Mouse (Mus musculus): ENCODE measurements around the gene Olfr329-ps. TPM values are rescaled to one million over a fixed set of nuclear protein-coding genes. Genes with fewer than 3 reads are reported as not detected.
"Not testable (repeated sequence)": the region's sequence is repeated elsewhere in the genome, so short reads cannot be mapped to it uniquely, and the experiment has no call there.

The Olfr329-ps gene
- polyA plus RNA-seq (2015; fragmentation: Nextera tagmentation; extraction: Ambion mirVana): not detected in 2 replicates

DNA sequence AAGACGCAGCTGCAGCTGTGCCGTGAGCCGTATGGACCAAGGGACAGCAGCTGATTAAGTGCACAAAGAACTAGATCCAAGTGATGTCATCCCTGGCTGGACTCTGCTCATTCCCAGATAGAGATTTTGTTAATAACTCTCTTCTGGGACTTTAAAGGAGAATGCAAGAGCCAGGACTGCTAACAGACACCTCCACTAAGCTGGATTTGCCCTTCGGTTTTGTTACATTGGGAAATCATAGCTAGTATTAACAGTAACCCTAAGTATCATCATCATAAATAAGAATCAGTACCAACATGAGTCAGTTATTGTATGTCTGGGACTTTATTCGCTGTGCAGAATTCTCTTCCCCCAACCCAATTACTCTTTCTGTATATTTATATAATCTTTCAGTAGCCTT, at the start of gene Olfr329-ps:
Olfr329-ps (minus strand) TSS at position 101 of the 400 bp plus-strand sequence.
- Histone ChIP-seq H3K36me3 (no peaks in the 10 kb centered on the region), H3K27me3 (replicated peaks) (no peaks in the 10 kb centered on the region), H3K27ac (no peak within 1 kb of the TSS), H3K9me3 (no peaks in the 10 kb centered on the region), H3K9ac (no peak within 1 kb of the TSS), H3K4me2 (no peak within 1 kb of the TSS), H3K4me1 (no peaks in the 10 kb centered on the region), H3K4me3 (replicated peaks) (no peak within 1 kb of the TSS)
- no peak for ATAC-seq (ENCODE audit: insufficient read depth, low FRiP score, low read depth)
- WGBS: 70% methylated on average over 5 of the region's 5 CpGs

DNA sequence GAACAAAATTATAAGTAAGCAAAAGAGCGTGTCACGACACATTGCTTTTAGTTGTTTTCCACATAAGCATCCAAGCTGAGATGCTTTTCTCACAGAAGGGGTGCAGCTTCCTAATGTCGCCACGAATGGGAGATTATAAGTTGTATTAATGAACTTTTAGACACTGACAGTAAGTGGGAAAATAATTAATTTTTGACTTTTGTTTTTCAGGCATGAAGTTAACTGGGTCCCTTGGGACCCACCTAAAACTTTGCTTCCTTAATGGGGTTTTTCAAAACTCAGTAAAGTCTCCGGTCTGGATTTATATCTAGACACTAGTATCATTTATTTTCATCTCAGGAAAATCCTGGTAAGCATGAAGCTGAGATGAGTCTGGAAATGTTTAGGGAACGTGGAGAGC, 48.6 kb upstream of the Olfr329-ps start, which contains the start of gene Olfr324:
Olfr324 (plus strand) TSS at position 301 of the 400 bp plus-strand sequence.
- Histone ChIP-seq H3K4me3 (replicated peaks) (no peak within 1 kb of the TSS), H3K27ac (no peak within 1 kb of the TSS), H3K36me3 (no peaks in the 10 kb centered on the region), H3K4me2 (no peak within 1 kb of the TSS), H3K4me1 (no peaks in the 10 kb centered on the region), H3K9ac (no peak within 1 kb of the TSS), H3K9me3 (no peaks in the 10 kb centered on the region), H3K27me3 (replicated peaks) (no peaks in the 10 kb centered on the region)
- 75% methylated on average over 6 of the region's 6 CpGs for WGBS
- ATAC-seq (ENCODE audit: insufficient read depth, low FRiP score, low read depth): no peak

GRCm38 (mm10) chr11:58588620-58589250, 42.5 kb upstream of the Olfr329-ps start:
- H3K4me3 ChIP-seq (replicated peaks): no peak overlapping the region
- H3K4me1 ChIP-seq: no peaks in the 10 kb centered on the region
- no peak for ATAC-seq (ENCODE audit: insufficient read depth, low FRiP score, low read depth)
- H3K9ac ChIP-seq: no peak overlapping the region
- H3K27ac ChIP-seq: no peak overlapping the region
- no peaks in the 10 kb centered on the region for H3K9me3 ChIP-seq
- no peaks in the 10 kb centered on the region for H3K27me3 ChIP-seq (replicated peaks)
- H3K4me2 ChIP-seq: no peak overlapping the region
- WGBS: 57% methylated on average over 3 of the region's 3 CpGs
- H3K36me3 ChIP-seq: no peaks in the 10 kb centered on the region

DNA sequence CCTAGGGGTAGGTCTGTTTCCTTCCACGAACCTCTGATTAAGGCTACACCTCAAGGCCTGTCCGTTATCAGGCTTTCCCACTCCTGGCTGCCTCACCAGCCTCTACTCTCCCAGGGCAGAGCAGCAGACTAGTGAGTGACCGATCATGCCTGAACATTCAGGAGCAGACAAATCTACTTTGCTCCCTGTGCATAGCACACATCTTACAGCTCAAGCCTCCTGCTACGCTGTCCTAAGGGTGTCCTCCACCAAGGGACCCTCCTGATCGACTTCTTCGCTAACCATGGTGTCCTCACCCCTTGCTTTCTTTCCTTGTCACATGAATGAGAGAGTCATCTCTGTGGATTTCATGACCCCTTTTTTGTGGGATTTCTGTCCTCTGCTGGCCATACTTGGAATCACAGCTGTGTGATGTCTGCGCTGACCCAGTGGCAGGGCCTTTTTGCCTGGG, 41.7 kb upstream of the Olfr329-ps start:
- no peaks in the 10 kb centered on the region for H3K36me3 ChIP-seq
- peak; percentile 83; the same call in 1 of the 2 replicates for ATAC-seq (ENCODE audit: insufficient read depth, low FRiP score, low read depth)

DNA sequence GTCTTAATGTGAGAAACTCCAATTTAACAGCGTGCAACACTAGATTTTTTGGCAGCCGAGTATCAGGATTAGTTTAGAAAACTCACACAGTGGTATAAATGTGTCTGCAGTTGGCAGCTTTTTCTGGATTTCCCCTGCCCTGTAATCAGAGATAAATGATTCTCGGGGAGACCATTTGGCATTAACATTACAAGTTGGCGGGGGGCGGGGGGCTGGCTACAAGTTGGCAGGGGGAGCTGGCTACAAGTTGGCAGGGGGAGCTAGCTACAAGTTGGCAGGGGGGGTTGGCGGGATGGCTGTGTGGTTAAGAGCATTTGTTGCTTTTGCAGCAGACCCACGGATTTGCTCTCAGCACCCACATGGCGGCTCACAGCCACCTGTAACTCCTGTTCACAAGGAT, 32.4 kb upstream of the Olfr329-ps start:
- Histone ChIP-seq H3K4me3 (replicated peaks) (no peak overlapping the region), H3K36me3 (no peaks in the 10 kb centered on the region), H3K4me1 (no peaks in the 10 kb centered on the region), H3K4me2 (no peak overlapping the region), H3K9me3 (no peaks in the 10 kb centered on the region), H3K27me3 (replicated peaks) (no peaks in the 10 kb centered on the region), H3K9ac (no peak overlapping the region), H3K27ac (no peak overlapping the region)
- 64% methylated on average over 8 of the region's 8 CpGs for WGBS
- no peak for ATAC-seq (ENCODE audit: insufficient read depth, low FRiP score, low read depth)

More for the DNA sequence above, 41.7 kb upstream of the Olfr329-ps start:
- H3K4me2 ChIP-seq: no peak overlapping the region
- H3K9me3 ChIP-seq: no peaks in the 10 kb centered on the region
- 66% methylated on average over 7 of the region's 7 CpGs for WGBS
- H3K4me1 ChIP-seq: no peaks in the 10 kb centered on the region
- H3K9ac ChIP-seq: no peak overlapping the region
- H3K27me3 ChIP-seq (replicated peaks): no peaks in the 10 kb centered on the region
- no peak overlapping the region for H3K4me3 ChIP-seq (replicated peaks)
- no peak overlapping the region for H3K27ac ChIP-seq

DNA sequence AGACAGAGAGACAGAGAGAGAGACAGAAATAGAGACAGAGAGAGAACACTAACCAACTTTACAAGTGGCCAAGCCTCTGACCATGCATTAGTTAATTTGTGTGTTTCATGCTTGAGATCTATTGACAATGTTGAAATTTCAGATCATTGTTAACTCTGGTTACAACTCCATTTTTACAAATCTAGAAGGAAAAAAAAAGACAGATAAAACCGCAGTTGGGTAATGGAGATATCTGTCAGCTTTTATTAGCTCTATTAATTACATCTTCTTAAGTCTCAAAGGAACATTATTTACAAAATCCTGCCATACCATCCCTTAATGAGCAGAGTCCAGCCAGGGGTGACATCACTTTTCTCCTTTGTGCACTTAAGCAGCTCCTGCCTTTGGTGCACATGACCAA, 31.2 kb upstream of the Olfr329-ps start, which contains the start of gene Olfr325:
Olfr325 (plus strand) TSS at position 301 of the 400 bp plus-strand sequence.
- Histone ChIP-seq H3K4me2 (no peak within 1 kb of the TSS), H3K4me1 (no peaks in the 10 kb centered on the region)
- 61% methylated on average over 1 of the region's 1 CpGs for WGBS

DNA sequence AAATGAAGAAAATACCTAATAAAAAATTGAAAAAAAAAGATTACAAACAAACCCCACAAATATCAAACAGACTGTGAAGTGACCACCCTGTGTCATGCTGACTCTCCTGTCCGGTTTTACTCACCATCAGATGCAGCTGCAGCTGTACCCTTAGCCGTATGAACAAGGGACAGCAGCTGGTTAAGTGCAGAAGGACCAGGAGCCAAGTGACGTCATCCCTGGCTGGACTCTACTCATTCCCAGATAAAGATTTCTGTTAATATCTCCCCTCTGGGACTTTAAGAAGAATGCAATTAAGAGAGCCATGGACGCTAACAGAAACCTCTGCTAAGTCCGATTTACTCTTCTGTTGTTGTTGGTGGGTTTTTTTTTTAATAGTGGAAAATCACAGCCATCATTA, 24.2 kb upstream of the Olfr329-ps start, which contains the start of gene Olfr224:
Olfr224 (minus strand) TSS at position 149 of the 400 bp plus-strand sequence.
- Histone ChIP-seq H3K27me3 (replicated peaks) (no peaks in the 10 kb centered on the region), H3K36me3 (no peaks in the 10 kb centered on the region), H3K4me3 (replicated peaks) (no peak within 1 kb of the TSS), H3K4me1 (no peaks in the 10 kb centered on the region), H3K4me2 (no peak within 1 kb of the TSS), H3K9ac (no peak within 1 kb of the TSS), H3K9me3 (no peaks in the 10 kb centered on the region), H3K27ac (no peak within 1 kb of the TSS)
- 64% methylated on average over 5 of the region's 5 CpGs for WGBS
- no peak for ATAC-seq (ENCODE audit: insufficient read depth, low FRiP score, low read depth)

More for the DNA sequence above, 31.2 kb upstream of the Olfr329-ps start, which contains the start of gene Olfr325:
- H3K9me3 ChIP-seq: no peaks in the 10 kb centered on the region
- H3K9ac ChIP-seq: no peak within 1 kb of the TSS
- H3K27ac ChIP-seq: no peak within 1 kb of the TSS
- no peak within 1 kb of the TSS for H3K4me3 ChIP-seq (replicated peaks)
- no peaks in the 10 kb centered on the region for H3K27me3 ChIP-seq (replicated peaks)
- no peaks in the 10 kb centered on the region for H3K36me3 ChIP-seq
- no peak for ATAC-seq (ENCODE audit: insufficient read depth, low FRiP score, low read depth)

GRCm38 (mm10) chr11:58555536-58555935, 9.3 kb upstream of the Olfr329-ps start, which contains the start of gene Olfr328:
TSS of gene Olfr328 (minus strand) at chr11:58555636.
- Histone ChIP-seq H3K9me3 (no peaks in the 10 kb centered on the region), H3K4me1 (no peaks in the 10 kb centered on the region), H3K4me2 (no peak within 1 kb of the TSS), H3K9ac (no peak within 1 kb of the TSS), H3K36me3 (no peaks in the 10 kb centered on the region), H3K27me3 (replicated peaks) (no peaks in the 10 kb centered on the region), H3K4me3 (replicated peaks) (no peak within 1 kb of the TSS), H3K27ac (no peak within 1 kb of the TSS)
- no peak for ATAC-seq (ENCODE audit: insufficient read depth, low FRiP score, low read depth)
- WGBS: 89% methylated on average over 1 of the region's 1 CpGs

DNA sequence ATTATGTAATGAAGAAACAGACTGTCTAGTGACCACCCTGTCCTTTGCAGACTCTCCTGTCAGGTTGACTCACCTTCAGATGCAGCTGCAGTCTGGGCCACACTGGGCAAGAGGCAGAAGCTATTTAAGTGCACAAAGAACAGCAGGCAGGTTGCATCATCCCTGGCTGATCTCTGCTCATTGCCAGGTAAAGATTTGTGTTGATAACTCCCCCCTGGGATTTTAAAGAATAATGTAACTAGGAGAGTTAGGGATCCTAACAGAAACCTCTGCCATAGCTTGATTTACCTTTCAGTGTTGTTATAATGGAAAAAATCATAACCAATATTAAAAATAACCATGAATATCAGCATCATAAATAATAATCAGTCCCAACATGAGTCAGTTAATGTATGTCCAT, 11.5 kb downstream of the Olfr329-ps start, which contains the start of gene Olfr330:
Olfr330 (minus strand) TSS at position 101 of the 400 bp plus-strand sequence.
- not testable (repeated sequence) for H3K9ac ChIP-seq; H3K4me1 ChIP-seq; H3K27ac ChIP-seq; H3K4me2 ChIP-seq; H3K4me3 ChIP-seq (replicated peaks); H3K36me3 ChIP-seq; ATAC-seq (ENCODE audit: insufficient read depth, low FRiP score, low read depth); H3K9me3 ChIP-seq; H3K27me3 ChIP-seq (replicated peaks)

GRCm38 (mm10) chr11:58519756-58520155, 26.5 kb downstream of the Olfr329-ps start:
- not testable (repeated sequence) for H3K9ac ChIP-seq; H3K4me1 ChIP-seq; H3K9me3 ChIP-seq; ATAC-seq (ENCODE audit: insufficient read depth, low FRiP score, low read depth); H3K4me3 ChIP-seq (replicated peaks); H3K27ac ChIP-seq; H3K36me3 ChIP-seq; H3K27me3 ChIP-seq (replicated peaks); H3K4me2 ChIP-seq
- 89% methylated on average over 8 of the region's 9 CpGs for WGBS

DNA sequence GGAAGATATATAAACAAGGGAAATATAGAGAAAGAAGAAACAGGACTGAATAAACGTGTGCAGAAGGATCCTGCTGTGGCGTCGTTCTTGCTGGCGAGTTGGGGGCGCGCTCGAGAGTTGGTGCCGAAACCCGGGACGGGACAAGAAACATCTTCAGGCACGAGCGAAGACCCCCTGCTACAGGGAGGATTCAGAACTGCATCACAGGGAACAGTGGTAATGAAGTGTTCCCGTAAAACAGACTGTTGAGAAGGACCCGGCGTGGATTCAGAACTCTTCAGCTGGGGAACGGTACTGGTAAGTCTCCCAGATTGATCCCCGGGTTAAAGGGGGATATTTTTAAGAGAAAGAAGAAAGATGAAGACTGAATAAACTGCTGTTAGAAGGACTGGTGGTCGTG, 27.3 kb downstream of the Olfr329-ps start:
- WGBS: 94% methylated on average over 18 of the region's 18 CpGs

DNA sequence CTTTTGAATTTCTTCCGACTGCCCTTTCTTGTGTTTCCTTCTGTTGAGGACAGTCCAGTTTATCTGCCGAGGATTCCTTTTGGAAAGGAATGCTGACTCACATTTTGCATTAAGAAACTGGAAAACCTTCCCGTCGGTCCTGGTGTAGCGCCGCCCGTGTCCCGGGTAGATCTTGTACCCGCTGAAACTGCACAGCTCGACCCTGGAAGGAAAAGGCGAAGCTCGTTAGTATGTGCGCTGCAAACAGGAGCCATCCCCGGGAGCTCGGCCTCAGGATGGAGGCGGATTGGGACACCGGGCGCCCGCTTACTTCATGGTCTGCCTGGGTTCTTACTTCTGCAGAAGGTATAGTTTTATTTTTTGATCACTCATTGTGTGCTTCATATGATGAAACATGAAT, 37.2 kb downstream of the Olfr329-ps start:
- not testable (repeated sequence) for H3K4me3 ChIP-seq (replicated peaks); H3K4me1 ChIP-seq; ATAC-seq (ENCODE audit: insufficient read depth, low FRiP score, low read depth); H3K9ac ChIP-seq; H3K4me2 ChIP-seq; H3K36me3 ChIP-seq; H3K9me3 ChIP-seq; H3K27ac ChIP-seq; H3K27me3 ChIP-seq (replicated peaks)
- WGBS: 86% methylated on average over 19 of the region's 19 CpGs

More for the DNA sequence above, 27.3 kb downstream of the Olfr329-ps start:
- H3K9me3 ChIP-seq; H3K27me3 ChIP-seq (replicated peaks); H3K9ac ChIP-seq; ATAC-seq (ENCODE audit: insufficient read depth, low FRiP score, low read depth); H3K36me3 ChIP-seq; H3K27ac ChIP-seq; H3K4me2 ChIP-seq; H3K4me1 ChIP-seq; H3K4me3 ChIP-seq (replicated peaks): not testable (repeated sequence)

Measured in stomach, embryonic 15.5 days (tissue).